Mouse (Mus musculus): ENCODE results near the gene Tacc2.

GRCm38 (mm10) chr7:130789456-130789855 lies 212.2 kb downstream of the Tacc2 start:
- TF ChIP-seq POLR2A (IDR thresholded peaks at IDR 0.05; ENCODE audit: low read depth, low read length) (no peak), CTCF (IDR thresholded peaks at IDR 0.05; ENCODE audit: extremely low read depth, insufficient read length, insufficient replicate concordance, low read depth, low read length) (no peak)

Measured in small intestine, adult 2 months (tissue).